Mouse (Mus musculus) kidney, postnatal 0 days (tissue): ENCODE data around the gene Crip1. TPM values are rescaled to one million over a fixed set of nuclear protein-coding genes. Genes with fewer than 3 reads are reported as not detected.

Experiments used
- ATAC-seq: fragments of 200-750 bp; cut with Nextera tagmentation; replicated peaks from 2 replicates; pipeline ENCODE4 v1.8.0; 2017; ENCODE audit warnings: low read depth, moderate number of reproducible peaks, moderate TSS enrichment, moderate library complexity; ENCODE audit not compliant: low FRiP score
- DNase-seq: peaks from one replicate; pipeline ENCODE4 v3.0.0-alpha.2; 2016; ENCODE audit warnings: low spot score
- H3K27ac ChIP-seq: fragments of 300-500 bp; sonication (generic); 2 replicates; pipeline ENCODE4 v1.5.1; 2014; ENCODE audit warnings: mild to moderate bottlenecking
- H3K27me3 ChIP-seq: fragments of 300-500 bp; sonication (generic); 2 replicates; pipeline ENCODE4 v1.6.1; 2014; ENCODE audit warnings: low read length, mixed read lengths; ENCODE audit not compliant: insufficient read depth
- H3K36me3 ChIP-seq: fragments of 300-500 bp; sonication (generic); 2 replicates; pipeline ENCODE4 v1.6.1; 2014; ENCODE audit warnings: low read length, mixed read lengths; ENCODE audit not compliant: insufficient read depth
- H3K4me1 ChIP-seq: fragments of 300-500 bp; sonication (generic); replicated peaks from 2 replicates; pipeline ENCODE4 v1.6.1; 2014; ENCODE audit warnings: antibody characterized with exemption, low read length, mixed read lengths; ENCODE audit not compliant: insufficient read depth
- H3K4me2 ChIP-seq: fragments of 300-500 bp; sonication (generic); 2 replicates; pipeline ENCODE4 v1.6.1; 2014; ENCODE audit warnings: mild to moderate bottlenecking, low read length, moderate library complexity, mixed read lengths
- H3K4me3 ChIP-seq: fragments of 300-500 bp; sonication (generic); replicated peaks from 2 replicates; pipeline ENCODE4 v1.5.1; 2014; ENCODE audit warnings: low read depth, low read length
- H3K9ac ChIP-seq: fragments of 300-500 bp; sonication (generic); 2 replicates; pipeline ENCODE4 v1.6.1; 2014; ENCODE audit warnings: low read depth, low read length
- H3K9me3 ChIP-seq: fragments of 300-500 bp; sonication (generic); replicated peaks from 2 replicates; pipeline ENCODE4 v1.6.1; 2016; ENCODE audit warnings: low read length, inconsistent platforms, mixed read lengths
- CTCF ChIP-seq: IDR thresholded peaks from 2 replicates; pipeline ENCODE4 v1.5.1; 2016; ENCODE audit warnings: antibody characterized with exemption, low read depth, mild to moderate bottlenecking, moderate library complexity
- WGBS: fragments of 180-500 bp; shearing (Covaris S2); extraction: QIAGEN DNeasy Blood & Tissue Kit; methylation state at CpG from one replicate; pipeline ENCODE4 v1.1.7; 2014; 5-methylcytosine and 5-hydroxymethylcytosine counted together
- polyA plus RNA-seq: library from polyadenylated mRNA; unstranded; fragments of >200 nt; fragmentation: Nextera tagmentation; extraction: Ambion mirVana; gene quantifications from 2 replicates; pipeline ENCODE4 v1.2.1, GENCODE M21; 2015

Crip1 gene
- polyA plus RNA-seq, 1 experiment from 2014 or later = 357 TPM

DNA sequence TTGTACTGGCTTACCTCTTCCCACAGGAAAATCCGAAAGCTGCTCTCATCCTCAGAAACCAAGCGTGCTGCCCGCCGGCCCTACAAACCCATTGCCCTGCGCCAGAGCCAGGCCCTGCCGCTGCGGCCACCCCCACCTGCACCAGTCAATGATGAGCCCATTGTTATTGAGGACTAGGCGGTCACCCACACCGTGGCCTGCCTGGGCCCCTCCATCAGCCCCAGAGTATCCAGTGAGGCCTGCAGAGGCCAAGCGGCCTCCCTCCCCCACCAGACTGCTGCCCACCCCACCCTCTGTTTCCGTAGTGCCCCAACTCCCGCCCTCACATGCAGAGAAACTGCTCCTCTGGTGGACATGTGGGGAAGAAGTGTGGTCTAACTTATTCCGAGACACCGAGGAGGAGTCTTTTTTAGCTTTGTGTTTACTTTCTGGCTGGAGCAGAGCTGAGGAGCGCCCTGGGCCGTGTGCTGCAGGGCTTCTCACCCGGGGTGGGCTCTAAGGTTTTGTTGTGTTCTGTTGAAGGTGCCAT, 9.6 kb upstream of the Crip1 start:
- no peak for TF ChIP-seq CTCF
- peaks cover 59% of the 10 kb centered on the region for H3K36me3 ChIP-seq
- ATAC-seq (no peak), DNase-seq (no peak)
- no peaks in the 10 kb centered on the region for H3K27me3 ChIP-seq
- H3K9ac ChIP-seq = no peak overlapping the region
- 79% methylated on average over 17 of the region's 17 CpGs for WGBS
- H3K4me2 ChIP-seq = no peak overlapping the region
- H3K4me3 ChIP-seq = no peak overlapping the region
- peaks cover 18% of the 10 kb centered on the region for H3K4me1 ChIP-seq
- no peaks in the 10 kb centered on the region for H3K9me3 ChIP-seq
- H3K27ac ChIP-seq = no peak overlapping the region

DNA sequence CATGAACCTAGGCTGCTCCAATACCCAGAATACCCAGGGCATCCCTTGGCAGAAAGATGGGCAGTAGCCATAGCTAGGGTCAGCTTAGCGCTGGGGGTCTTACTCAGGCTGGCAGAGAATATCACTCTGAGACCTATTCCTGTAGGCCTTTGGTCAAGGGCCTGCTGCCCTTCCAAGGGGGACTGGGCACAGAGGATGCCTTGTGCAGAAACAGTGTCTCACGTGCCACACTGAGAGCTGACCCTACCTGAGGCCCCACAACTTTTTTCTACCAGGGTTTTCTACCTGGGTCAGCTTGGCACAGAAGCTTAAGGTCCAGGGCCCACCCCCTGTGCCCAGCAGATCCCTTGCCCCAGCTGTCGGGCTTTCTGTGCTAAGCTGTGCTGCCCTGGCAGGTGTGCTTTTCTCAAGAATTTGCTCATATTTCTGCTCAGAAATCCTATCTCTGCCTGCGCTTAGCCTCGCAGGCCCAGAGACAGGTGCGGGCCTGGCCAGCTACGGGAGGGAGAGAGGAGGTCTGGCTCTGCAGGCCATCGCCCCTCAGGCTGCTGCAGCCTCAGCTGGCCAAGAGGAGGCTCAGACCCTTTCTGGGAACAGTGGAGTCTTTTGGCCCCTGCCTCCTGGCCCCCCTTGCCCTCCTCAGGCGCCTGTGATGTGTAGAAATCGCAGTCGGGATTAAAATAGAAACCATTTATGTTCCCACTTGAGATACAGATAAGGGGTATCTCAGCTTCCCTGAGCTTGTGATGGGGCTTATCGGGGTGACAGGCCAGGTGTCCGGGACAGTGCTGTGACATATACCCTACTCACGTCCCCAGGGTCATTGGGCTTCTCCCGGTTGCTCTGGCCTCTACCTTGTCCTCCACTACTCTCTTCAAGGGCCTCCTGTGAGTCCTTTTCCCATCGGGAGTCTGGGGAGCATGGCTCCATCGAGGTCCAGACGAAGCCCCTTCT, 8.6 kb upstream of the Crip1 start:
- TF ChIP-seq CTCF = no peak
- Histone ChIP-seq H3K9ac (no peak overlapping the region), H3K27ac (no peak overlapping the region), H3K36me3 (peaks cover 49% of the 10 kb centered on the region), H3K4me1 (peaks cover 27% of the 10 kb centered on the region), H3K9me3 (no peaks in the 10 kb centered on the region), H3K27me3 (no peaks in the 10 kb centered on the region), H3K4me3 (no peak overlapping the region), H3K4me2 (no peak overlapping the region)
- ATAC-seq (no peak), DNase-seq (no peak)
- 90% methylated on average over 18 of the region's 18 CpGs for WGBS

DNA sequence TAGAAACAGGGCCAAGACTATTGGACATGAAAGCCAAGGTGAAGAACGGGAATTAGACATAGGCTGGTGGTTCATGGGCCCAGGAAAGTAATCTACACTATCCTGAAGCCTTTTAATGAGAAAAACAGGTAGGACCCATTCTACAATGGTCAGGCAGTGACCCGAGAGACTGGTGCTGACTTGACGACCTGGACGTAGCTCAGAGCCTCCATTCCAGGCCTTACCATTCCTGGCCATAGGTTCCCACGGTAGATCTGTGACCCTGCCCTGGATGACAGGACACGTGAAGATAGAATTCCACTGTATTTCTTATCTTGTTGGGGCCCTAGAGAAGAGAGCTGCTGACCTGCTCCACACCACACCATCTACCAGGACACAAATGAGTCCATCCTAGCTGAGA, 7.8 kb upstream of the Crip1 start:
- ATAC-seq (no peak), DNase-seq (no peak)
- H3K27me3 ChIP-seq = no peaks in the 10 kb centered on the region
- H3K9me3 ChIP-seq = no peaks in the 10 kb centered on the region
- peaks cover 33% of the 10 kb centered on the region for H3K4me1 ChIP-seq
- no peak overlapping the region for H3K27ac ChIP-seq
- H3K4me3 ChIP-seq = no peak overlapping the region
- 69% methylated on average over 6 of the region's 6 CpGs for WGBS
- H3K4me2 ChIP-seq = no peak overlapping the region
- no peak for TF ChIP-seq CTCF
- H3K9ac ChIP-seq = no peak overlapping the region
- H3K36me3 ChIP-seq = peaks cover 43% of the 10 kb centered on the region

DNA sequence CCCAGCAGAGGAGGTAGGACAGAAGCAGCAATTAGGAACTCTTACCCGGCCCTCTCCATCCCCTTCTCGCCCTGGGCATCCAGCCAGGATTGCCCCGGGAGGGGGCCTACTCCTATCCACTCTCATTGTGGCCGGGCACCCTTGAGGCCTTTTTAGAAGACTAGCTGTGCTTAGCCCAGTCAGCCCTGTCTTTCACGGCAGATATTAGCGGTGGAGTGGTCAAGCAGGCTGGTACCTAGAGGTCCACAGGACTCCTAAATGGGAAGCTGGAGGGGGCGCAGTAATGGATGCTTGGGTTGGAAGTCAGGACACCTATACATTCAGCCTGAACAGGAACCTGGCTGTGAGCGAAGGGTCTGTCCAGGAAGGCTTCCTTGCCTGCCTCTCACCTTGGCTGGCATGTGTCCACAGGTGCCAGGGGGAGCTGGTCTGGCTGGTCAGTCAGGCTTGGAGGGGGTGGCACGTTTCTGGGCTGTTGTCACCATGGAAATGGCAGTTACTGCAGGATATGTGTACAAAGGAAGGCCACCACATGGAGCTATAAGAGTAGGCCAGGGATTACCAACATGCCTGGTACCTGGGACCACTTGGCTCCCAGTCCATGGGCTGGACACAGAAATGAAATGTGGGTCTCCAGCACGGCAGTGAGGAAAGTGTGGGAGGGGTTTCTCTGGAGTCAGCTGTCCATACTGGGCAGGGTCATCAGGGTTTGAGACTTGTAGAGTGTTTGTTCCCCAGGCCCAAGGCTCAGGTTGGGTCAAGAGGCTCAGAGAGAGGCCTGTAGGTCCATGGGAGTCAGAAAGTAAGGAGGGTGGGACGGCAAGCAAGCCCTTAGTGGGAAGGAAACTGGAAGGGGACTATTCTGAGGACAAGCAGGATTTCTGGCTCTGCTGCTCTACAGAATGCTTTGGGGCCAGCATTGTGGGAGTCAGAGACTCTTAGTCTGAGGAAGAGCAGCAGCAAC, 6.9 kb upstream of the Crip1 start:
- Histone ChIP-seq H3K9ac (no peak overlapping the region), H3K27me3 (no peaks in the 10 kb centered on the region), H3K27ac (peak overlapping the region; percentile 90), H3K4me2 (peak overlapping the region; percentile 79), H3K36me3 (peaks cover 34% of the 10 kb centered on the region), H3K9me3 (no peaks in the 10 kb centered on the region), H3K4me3 (peak overlapping the region; percentile 50; the same call in 1 of the 2 replicates), H3K4me1 (peaks cover 39% of the 10 kb centered on the region)
- TF ChIP-seq CTCF = peak; percentile 10; the same call in 1 of the 2 replicates
- DNase-seq (no peak), ATAC-seq (peak; percentile 5; the same call in 1 of the 2 replicates)
- WGBS = 44% methylated on average over 11 of the region's 11 CpGs

DNA sequence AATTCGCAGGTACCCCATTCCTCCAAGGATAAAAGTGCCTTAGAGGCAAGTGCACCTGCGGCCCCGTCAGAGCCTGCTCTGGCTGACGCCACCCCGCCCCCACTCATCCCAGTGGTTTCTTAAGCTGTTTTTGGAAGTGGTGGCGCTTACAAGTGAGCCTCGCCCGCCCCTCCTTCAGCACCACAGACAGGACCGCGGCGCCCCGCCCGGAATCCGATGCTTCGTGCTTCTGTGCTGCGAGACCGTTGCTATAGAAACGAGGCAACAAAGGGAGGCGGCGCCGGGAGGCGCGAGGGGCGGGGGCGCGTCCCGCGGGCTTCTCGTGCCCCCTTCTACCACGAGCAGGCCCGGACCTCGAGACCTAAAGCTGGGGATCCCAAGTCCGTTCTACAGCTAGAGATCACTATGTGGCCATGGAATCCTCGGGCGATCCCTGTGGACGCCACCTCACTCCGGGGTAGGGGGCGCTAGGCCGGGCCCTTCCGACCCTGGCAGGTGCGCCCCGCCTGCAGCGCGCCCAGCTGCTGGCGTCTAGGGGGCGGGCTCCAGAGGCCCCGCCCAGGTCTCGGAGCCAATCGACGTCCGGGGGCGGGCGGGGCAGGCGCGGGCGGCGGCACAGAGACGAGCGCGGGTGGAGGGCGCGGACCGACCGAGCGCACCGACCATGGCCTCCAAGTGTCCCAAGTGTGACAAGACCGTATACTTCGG, 6.1 kb upstream of the Crip1 start, which contains the start of gene Crip2:
Gene Crip2, plus strand, starts transcription at position 329 of the 708 bp plus-strand sequence.
- peak; percentile 49 for TF ChIP-seq CTCF
- ATAC-seq (peak; percentile 80), DNase-seq (peak; percentile 92)
- under 1% methylated on average over 67 of the region's 68 CpGs for WGBS
- Histone ChIP-seq H3K27ac (peak within 1 kb of the TSS; percentile 90), H3K27me3 (no peaks in the 10 kb centered on the region), H3K4me3 (peak within 1 kb of the TSS; percentile 50), H3K9ac (peak within 1 kb of the TSS; percentile 61), H3K36me3 (peaks cover 34% of the 10 kb centered on the region), H3K4me1 (peaks cover 39% of the 10 kb centered on the region), H3K9me3 (no peaks in the 10 kb centered on the region), H3K4me2 (peak within 1 kb of the TSS; percentile 79)
